Mouse (Mus musculus) cerebellum, adult 11-12 months (tissue): Measurements from ENCODE around the gene Bscl2.
A peak's percentile ranks its signal among the peaks of the same experiment; 100 is the strongest.
"Not testable (repeated sequence)": the region's sequence is repeated elsewhere in the genome, so short reads cannot be mapped to it uniquely, and the experiment has no call there.

Source experiments
- DNase-seq: peaks from one replicate; pipeline ENCODE4 v3.0.0; 2022

Gene Bscl2

GRCm38 (mm10) chr19:8831262-8831661 is 6.0 kb upstream of the Bscl2 start:
- DNase-seq = no peak

DNA sequence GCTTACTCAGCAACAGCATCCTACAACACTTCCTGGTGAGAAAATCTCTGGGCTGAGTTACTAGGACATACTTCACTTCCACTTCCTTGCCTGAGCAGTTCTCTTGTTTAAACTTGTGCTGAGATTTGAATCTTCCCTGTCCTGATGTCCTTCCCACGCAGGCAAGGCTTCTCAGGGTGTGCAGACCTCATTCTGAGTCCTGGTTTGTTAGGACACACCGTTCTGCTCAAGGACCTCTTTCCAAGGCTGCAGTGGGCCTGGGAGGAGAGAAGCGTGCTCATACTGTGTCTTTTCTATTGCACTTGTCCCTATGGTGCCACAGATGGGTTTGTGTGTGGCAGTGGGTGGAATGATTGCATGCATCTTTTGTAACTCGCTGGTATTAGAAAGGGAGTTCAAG is 4.3 kb upstream of the Bscl2 start:
- DNase-seq = no peak

GRCm38 (mm10) chr19:8836327-8836726 is 940 bp upstream of the Bscl2 start:
- not testable (repeated sequence) for DNase-seq

DNA sequence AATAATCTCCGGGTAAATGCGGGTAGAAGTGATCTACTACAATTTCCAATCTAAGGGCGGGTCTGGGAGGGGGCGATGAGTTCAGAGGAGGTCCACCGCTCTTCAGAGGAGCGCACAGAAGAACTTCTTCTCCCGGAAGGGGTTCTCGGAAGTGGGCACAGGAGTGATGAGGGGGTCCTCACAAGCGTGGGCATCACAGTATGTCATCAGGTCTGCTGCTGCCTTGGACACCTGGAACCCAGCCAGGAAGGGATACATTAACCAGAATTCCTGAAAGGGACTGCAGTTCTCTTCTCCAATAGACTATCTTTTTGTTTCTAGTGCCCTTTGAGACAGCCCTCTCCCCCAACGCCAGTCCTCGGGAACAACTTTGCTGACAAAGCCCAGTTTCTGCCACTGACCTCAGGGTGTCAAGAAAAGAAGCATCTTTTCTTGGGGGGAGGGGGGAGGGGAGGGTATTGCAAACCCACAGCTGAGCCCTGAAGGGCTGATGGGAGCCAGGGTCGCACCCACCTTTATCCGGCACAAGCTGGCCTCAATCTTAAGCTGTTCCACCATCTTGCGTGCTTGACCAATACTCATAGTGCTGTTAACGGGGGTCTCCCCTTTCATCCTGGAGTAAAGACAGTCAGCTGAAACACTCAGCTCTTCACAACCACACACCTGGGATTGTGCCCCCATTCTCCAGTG is 919 bp downstream of the Bscl2 start:
- peak; percentile 76 for DNase-seq

GRCm38 (mm10) chr19:8839103-8839907 is 2.0 kb downstream of the Bscl2 start, which contains the start of gene Gng3:
Gng3 (minus strand) TSS chr19:8839194.
- DNase-seq = peak; percentile 95

DNA sequence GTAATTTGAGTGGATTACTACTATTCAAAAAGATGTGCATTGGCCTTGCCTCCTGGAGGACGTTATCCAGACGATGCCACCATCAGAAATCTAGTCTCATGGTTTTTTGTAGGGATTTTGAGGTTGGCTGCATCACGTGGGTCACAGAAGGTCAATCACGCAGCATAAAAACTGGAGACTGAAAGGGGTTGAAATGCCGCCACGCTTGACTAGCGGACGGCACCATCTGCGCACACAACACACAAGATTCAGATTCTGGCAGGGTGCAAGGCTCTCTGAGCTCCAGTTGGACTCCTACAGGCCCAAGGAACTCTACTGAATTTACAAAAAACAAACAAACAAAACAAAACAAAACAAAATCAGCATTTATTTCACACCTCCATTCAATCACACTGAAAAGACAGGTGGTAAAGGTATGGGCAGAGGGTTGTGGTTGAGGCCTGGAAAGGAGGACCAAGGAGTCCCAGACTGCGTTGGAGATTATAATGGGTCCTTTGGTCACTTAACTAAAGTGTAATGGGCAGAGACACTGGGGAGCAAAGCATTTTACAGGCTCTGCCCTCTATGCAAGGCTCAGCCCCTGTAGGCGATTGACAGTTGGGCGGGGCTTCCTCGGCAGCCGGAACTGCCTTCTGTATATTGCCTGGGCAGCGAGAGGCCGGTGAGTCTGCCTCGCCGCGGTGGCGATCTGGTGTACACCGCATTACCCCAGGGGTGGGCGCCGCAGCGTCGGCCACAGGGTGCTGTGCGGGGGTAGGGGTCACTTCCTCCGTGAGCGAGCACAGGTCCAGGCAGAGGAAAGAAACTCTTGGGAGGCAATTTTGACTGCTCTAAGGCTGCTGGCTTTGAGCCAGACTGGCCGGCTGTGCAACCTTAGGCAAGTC is 2.9 kb downstream of the Bscl2 start:
- DNase-seq = peak; percentile 88

DNA sequence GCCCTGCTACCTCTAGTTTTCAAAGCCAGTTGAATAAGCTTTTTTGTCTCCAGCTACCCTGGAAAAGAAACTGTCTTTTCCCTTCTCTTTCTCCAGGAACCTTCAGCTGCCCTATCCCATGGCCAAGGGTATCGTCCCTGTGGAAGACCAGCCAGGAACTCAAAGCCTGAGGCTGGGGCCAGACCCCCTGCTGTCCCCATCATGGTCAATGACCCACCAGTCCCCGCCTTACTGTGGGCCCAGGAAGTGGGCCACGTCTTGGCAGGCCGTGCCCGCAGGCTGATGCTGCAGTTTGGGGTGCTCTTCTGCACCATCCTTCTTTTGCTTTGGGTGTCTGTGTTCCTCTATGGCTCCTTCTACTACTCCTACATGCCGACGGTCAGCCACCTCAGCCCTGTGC is 3.7 kb downstream of the Bscl2 start:
- DNase-seq = peak; percentile 66

GRCm38 (mm10) chr19:8842961-8843360 is 5.7 kb downstream of the Bscl2 start:
- no peak for DNase-seq

GRCm38 (mm10) chr19:8844371-8845129 is 7.3 kb downstream of the Bscl2 start:
- peak; percentile 54 for DNase-seq

DNA sequence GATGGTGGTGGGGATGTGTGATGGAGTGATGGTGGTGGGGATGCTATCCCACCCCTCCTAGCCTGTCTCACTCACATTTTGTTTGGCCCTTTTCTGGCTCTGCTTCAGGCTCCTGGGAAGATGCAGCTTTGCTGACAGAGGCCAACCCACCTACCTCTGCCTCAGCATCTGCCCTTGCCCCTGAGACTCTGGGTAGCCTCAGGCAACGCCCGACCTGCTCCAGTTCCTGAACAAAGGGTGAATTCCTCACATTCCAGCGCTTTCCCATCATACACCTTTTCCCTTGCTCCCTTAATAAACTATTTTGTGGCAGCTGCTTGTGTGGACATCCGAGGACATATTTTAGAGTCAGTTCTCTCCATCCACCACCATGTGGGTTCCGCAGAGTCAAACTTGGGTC is 11.1 kb downstream of the Bscl2 start:
- DNase-seq = no peak

DNA sequence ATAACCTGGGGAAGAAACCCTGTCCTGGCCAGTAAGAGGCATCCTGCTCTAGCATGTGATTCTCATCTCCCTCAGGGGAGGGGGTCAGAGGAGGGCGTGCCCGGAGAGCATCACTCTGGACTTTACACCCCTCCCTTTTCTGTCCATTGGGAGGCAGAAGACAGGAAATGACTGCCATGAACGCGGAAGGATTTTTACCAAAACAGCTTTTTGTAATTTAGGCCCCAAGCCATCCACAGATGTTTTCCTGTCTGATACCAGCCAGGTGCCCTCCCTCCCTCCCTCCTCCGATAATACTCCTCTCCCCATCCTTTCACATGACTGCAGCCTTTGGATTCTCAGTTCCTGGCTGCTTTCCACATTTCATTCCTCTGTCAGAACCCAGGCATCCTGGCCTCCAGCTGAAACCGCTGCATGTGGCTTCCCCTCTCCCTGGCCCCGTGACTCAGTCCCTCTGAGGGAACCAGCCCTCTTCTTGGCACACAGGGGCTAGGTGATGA is 13.2 kb downstream of the Bscl2 start, which contains the start of gene Lrrn4cl:
TSS of gene Lrrn4cl (plus strand) at position 367 of the 500 bp plus-strand sequence.
- no peak for DNase-seq

DNA sequence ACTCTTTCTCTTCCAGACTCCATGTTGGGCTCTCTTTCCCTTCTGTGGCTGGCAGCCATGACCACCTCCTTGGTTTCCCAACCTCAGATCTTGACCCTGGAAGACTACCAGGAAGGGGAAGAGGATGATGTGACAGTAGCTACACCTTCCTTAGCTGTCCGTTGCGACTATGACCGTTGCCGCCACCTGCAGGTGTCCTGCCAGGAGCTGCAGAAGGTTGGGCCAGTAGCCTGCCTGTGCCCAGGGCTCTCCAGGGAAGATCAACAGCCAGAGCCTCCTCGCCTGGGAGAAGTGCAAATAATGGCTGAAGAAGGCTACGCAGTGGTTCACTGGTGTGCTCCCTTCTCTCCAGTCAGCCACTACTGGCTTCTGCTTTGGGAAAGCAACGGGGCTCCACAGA is 14.4 kb downstream of the Bscl2 start:
- DNase-seq = no peak

- no peak for DNase-seq
Observed at GRCm38 (mm10) chr19:8852236-8852928, 15.1 kb downstream of the Bscl2 start.

DNA sequence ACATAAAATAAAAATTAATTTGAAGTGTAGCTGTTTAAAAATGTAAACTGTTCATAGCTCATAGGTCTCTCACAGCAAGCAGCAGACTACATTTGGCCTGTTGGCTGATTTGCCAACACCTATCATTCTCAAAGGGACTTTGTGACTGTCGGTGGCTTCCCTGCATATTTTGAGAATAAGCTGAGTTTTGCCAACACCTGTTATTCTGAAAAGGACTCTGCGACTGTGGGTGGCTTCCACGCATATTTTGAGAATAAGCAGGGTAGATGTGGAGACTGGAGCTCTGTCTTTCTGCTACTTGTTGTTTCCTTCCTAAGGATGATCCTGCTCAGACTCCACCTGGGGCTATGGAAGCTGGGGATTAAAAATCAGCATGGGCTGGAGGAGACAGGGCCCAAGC is 15.8 kb downstream of the Bscl2 start:
- DNase-seq = no peak

- no peak for DNase-seq
Observed at GRCm38 (mm10) chr19:8857689-8858088, 20.4 kb downstream of the Bscl2 start.

- DNase-seq = no peak
Observed at GRCm38 (mm10) chr19:8859018-8859417, 21.8 kb downstream of the Bscl2 start.

GRCm38 (mm10) chr19:8864265-8864664 is 27.0 kb downstream of the Bscl2 start:
- no peak for DNase-seq

GRCm38 (mm10) chr19:8870381-8870780 is 33.1 kb downstream of the Bscl2 start:
- not testable (repeated sequence) for DNase-seq

GRCm38 (mm10) chr19:8870838-8871237 is 33.6 kb downstream of the Bscl2 start:
- no peak for DNase-seq

DNA sequence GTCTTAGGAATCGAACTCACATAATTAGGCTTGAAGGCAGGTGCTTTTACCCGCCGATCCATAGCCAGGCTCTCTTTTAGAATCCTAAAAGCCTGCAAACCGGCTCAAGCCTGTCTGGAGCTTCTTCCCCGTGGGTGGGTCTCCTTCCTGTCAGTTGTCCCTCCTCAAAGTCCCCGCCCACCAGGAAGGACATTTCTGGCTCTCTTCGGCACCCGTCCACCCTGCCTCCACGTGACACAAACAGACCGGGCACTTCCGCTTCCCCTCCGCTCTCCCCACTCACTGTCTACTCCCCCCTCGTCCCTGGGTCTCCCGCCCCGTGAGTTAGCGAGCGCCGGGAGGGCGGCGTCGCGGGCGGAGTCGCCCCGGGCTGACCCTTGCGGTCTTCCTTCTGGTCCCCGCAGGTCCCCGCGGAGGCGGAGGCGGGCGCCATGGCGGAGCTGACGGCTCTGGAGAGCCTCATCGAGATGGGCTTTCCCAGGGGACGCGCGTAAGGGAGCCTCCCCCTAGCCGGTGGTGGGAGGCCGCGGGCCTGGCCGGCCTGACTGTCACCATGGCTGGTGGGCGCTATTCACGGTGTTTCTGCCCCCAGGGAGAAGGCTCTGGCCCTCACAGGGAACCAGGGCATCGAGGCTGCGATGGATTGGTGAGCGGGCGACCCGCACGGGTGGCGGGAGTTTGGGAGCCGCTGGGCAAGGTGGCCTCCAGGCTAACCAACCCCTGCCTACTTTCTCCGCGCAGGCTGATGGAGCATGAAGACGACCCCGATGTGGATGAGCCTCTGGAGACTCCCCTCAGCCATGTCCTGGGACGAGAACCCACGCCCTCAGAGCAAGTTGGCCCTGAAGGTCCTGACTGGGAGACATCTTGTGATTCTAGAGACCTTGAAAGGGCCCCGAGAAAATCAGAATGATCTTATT is 34.3 kb downstream of the Bscl2 start, which contains the start of gene Ubxn1:
TSS of gene Ubxn1 (plus strand) at position 230 of the 920 bp plus-strand sequence.
- DNase-seq = peak; percentile 97
